Comparison of ENCODE assay signal across 13 mouse cellular contexts in genomic region chr15:92164127-92164526, GRCm38 (mm10).
DNase-seq lines count a peak whose midpoint lies in the region; ATAC-seq lines count a peak whose summit lies in the region.
"Had no signal": no experiment of that assay in that cellular context is flagged by ENCODE, and none has a peak within 500 bp of the region (broad histone marks: within the 10 kb centered on the region; RNA-seq: fewer than 3 reads in every experiment).

No protein-coding gene starts in this region.

- H3K27me3 ChIP-seq in hindbrain, embryonic 15.5 days, result no peaks in the 10 kb centered on the region
- H3K27me3 ChIP-seq in hindbrain, embryonic 11.5 days (ENCODE audit: control insufficient read depth, insufficient read depth, low read length), result no peaks in the 10 kb centered on the region
- H3K27me3 ChIP-seq in neural tube, embryonic 14.5 days (ENCODE audit: control insufficient read depth, insufficient read depth, low read length), result no peaks in the 10 kb centered on the region
- H3K27me3 ChIP-seq: embryonic facial prominence, embryonic 15.5 days had no signal

- H3K36me3 ChIP-seq in hindbrain, embryonic 15.5 days, result no peaks in the 10 kb centered on the region
- H3K36me3 ChIP-seq in hindbrain, embryonic 11.5 days (ENCODE audit: control insufficient read depth, insufficient read depth, low read length), result no peaks in the 10 kb centered on the region
- no peaks in the 10 kb centered on the region for H3K36me3 ChIP-seq in neural tube, embryonic 14.5 days (ENCODE audit: control insufficient read depth, insufficient read depth, low read length)
- H3K36me3 ChIP-seq: embryonic facial prominence, embryonic 15.5 days; heart, embryonic 12.5 days; limb, embryonic 13.5 days had no signal

- peak overlapping the region; percentile 59 for H3K4me2 ChIP-seq in hindbrain, embryonic 15.5 days
- no peak overlapping the region for H3K4me2 ChIP-seq in hindbrain, embryonic 11.5 days (replicated peaks; ENCODE audit: low read depth, low read length)
- H3K4me2 ChIP-seq in neural tube, embryonic 14.5 days (ENCODE audit: low read depth, low read length), result 0 out of 2 replicates have a peak overlapping the region, but pooled peaks have one; percentile 14
- H3K4me2 ChIP-seq: embryonic facial prominence, embryonic 15.5 days; heart, embryonic 12.5 days; limb, embryonic 13.5 days; lung, embryonic 14.5 days had no signal

- no peak overlapping the region for H3K4me3 ChIP-seq in hindbrain, embryonic 15.5 days
- H3K4me3 ChIP-seq in hindbrain, embryonic 11.5 days (ENCODE audit: low read depth, low read length), result no peak overlapping the region
- no peak overlapping the region for H3K4me3 ChIP-seq in neural tube, embryonic 14.5 days (ENCODE audit: low read depth, low read length)
- H3K4me3 ChIP-seq: embryonic facial prominence, embryonic 15.5 days; heart, embryonic 12.5 days; limb, embryonic 13.5 days had no signal

- peaks cover 18% of the 10 kb centered on the region for H3K4me1 ChIP-seq in hindbrain, embryonic 15.5 days (replicated peaks)
- H3K4me1 ChIP-seq in hindbrain, embryonic 11.5 days (replicated peaks; ENCODE audit: control insufficient read depth, insufficient read depth, low read length), result no peaks in the 10 kb centered on the region
- H3K4me1 ChIP-seq in neural tube, embryonic 14.5 days (ENCODE audit: control insufficient read depth, insufficient read depth, low read length), result 0 out of 2 replicates have a peak, but pooled peaks cover 3% of the 10 kb centered on the region
- H3K4me1 ChIP-seq: embryonic facial prominence, embryonic 15.5 days; heart, embryonic 12.5 days; limb, embryonic 13.5 days had no signal

- H3K27ac ChIP-seq in hindbrain, embryonic 15.5 days (replicated peaks), result no peak overlapping the region
- H3K27ac ChIP-seq in hindbrain, embryonic 11.5 days (ENCODE audit: low read depth, low read length), result no peak overlapping the region
- H3K27ac ChIP-seq in neural tube, embryonic 14.5 days (ENCODE audit: low read depth, low read length), result no peak overlapping the region
- H3K27ac ChIP-seq: embryonic facial prominence, embryonic 15.5 days; limb, embryonic 13.5 days had no signal

- WGBS in hindbrain, embryonic 15.5 days, result 76% methylated on average over 3 of the region's 3 CpGs
- WGBS in hindbrain, embryonic 11.5 days, result 82% methylated on average over 3 of the region's 3 CpGs
- WGBS in neural tube, embryonic 14.5 days, result 81% methylated on average over 3 of the region's 3 CpGs

- ATAC-seq in hindbrain, embryonic 15.5 days (ENCODE audit: low FRiP score, low read depth), result no peak
- ATAC-seq in hindbrain, embryonic 11.5 days (ENCODE audit: low FRiP score), result no peak
- no peak for ATAC-seq in neural tube, embryonic 14.5 days (ENCODE audit: low read depth)

- DNase-seq in hindbrain, embryonic 11.5 days (ENCODE audit: low spot score), result no peak
- DNase-seq in brain, adult 2 months (ENCODE audit: low read depth, low spot score), result peak; percentile 91
- peak; percentile 37 for DNase-seq in cerebellum, adult 8-10 months
- no peak for DNase-seq in ovary, postnatal 36 days (ENCODE audit: low spot score)
- DNase-seq in thymus, postnatal 0 days (ENCODE audit: low spot score), result no peak
- DNase-seq: kidney, postnatal 10 days; lung, embryonic 14.5 days; thymus, postnatal 36 days had no signal

- H3K9ac ChIP-seq in hindbrain, embryonic 15.5 days, result no peak overlapping the region
- H3K9ac ChIP-seq in hindbrain, embryonic 11.5 days (ENCODE audit: low read depth, low read length), result no peak overlapping the region
- H3K9ac ChIP-seq in neural tube, embryonic 14.5 days (replicated peaks; ENCODE audit: low read depth, low read length), result no peak overlapping the region
- H3K9ac ChIP-seq: embryonic facial prominence, embryonic 15.5 days; heart, embryonic 12.5 days; limb, embryonic 13.5 days; lung, embryonic 14.5 days had no signal

- no peaks in the 10 kb centered on the region for H3K9me3 ChIP-seq in hindbrain, embryonic 15.5 days
- no peaks in the 10 kb centered on the region for H3K9me3 ChIP-seq in hindbrain, embryonic 11.5 days (ENCODE audit: control insufficient read depth, low read length)
- no peaks in the 10 kb centered on the region for H3K9me3 ChIP-seq in neural tube, embryonic 14.5 days (ENCODE audit: control insufficient read depth, low read length)
- H3K9me3 ChIP-seq: embryonic facial prominence, embryonic 15.5 days; heart, embryonic 12.5 days; limb, embryonic 13.5 days had no signal

Comparison
In these comparisons a context has a peak if more than half of its experiments do, and no peak if none do; other contexts are left out.
1. DNase-seq: peak in brain, adult 2 months (single experiment) and cerebellum, adult 8-10 months (single experiment); none in hindbrain, embryonic 11.5 days (single experiment), ovary, postnatal 36 days (single experiment) and thymus, postnatal 0 days (single experiment).